Mouse (Mus musculus): ENCODE results near the gene Sh3pxd2b. TPM values are rescaled to one million over a fixed set of nuclear protein-coding genes. Genes with fewer than 3 reads are reported as not detected.
A peak's percentile ranks its signal among the peaks of the same experiment; 100 is the strongest.

Sh3pxd2b gene
- total RNA-seq, 1 experiment from 2014 or later, result 1.5 TPM

- ATAC-seq (replicated peaks in 1 of 2; ENCODE audit: insufficient read depth in 1 of 2, low FRiP score in 2 of 2, low TSS enrichment in 1 of 2, low read depth in 1 of 2, poor library complexity in 2 of 2, severe bottlenecking in 2 of 2), result no peak
These were observed 105.1 kb downstream of the Sh3pxd2b start for GRCm38 (mm10) chr11:32452745-32453144.

GRCm38 (mm10) chr11:32453353-32453915 lies 105.8 kb downstream of the Sh3pxd2b start:
- ATAC-seq (replicated peaks in 1 of 2; ENCODE audit: insufficient read depth in 1 of 2, low FRiP score in 2 of 2, low TSS enrichment in 1 of 2, low read depth in 1 of 2, poor library complexity in 2 of 2, severe bottlenecking in 2 of 2), result no peak

GRCm38 (mm10) chr11:32454231-32454799 lies 106.7 kb downstream of the Sh3pxd2b start:
- peak; percentile 30 to 34; a peak in 3 of 4 replicates for ATAC-seq (replicated peaks in 1 of 2; ENCODE audit: insufficient read depth in 1 of 2, low FRiP score in 2 of 2, low TSS enrichment in 1 of 2, low read depth in 1 of 2, poor library complexity in 2 of 2, severe bottlenecking in 2 of 2)

DNA sequence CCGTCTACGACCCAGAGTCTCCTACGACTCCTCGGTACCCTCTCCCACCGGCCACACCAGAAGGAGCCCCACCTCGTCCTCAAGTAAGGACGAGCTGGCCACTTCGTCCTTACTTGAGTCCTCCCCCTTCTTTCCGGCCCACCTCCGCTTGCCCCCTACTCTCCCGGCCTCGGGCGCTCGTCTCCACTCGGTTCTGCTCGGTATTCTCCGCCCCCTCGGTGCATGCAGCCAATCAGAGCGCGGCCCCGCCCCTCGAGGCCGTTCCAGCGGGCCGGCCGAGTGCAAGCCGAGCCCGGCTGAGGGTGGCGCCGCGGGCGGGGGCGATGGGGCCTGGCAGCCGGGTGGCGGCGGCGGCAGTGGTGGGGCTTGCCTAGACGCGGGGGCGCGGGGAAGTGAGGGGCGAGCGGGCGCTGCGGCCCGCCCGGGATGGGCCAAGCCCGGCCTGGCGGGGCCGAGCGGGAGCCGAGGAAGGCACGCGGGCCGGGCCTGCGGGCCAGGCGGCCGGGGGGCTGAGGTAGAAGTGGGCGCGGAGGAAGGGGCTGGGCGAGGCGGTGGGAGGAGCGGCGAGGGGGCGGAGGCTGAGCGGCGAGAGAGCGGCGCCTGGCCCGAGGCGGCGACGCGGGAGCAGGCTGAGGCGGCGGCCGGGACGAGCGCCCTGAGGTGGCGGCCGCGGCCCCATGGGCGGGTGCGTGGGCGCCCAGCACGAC lies 107.3 kb downstream of the Sh3pxd2b start, which contains the start of gene Ubtd2:
Gene Ubtd2, plus strand, starts transcription at position 571 of the 707 bp plus-strand sequence.
- peak; percentile 89 to 92 for ATAC-seq (replicated peaks in 1 of 2; ENCODE audit: insufficient read depth in 1 of 2, low FRiP score in 2 of 2, low TSS enrichment in 1 of 2, low read depth in 1 of 2, poor library complexity in 2 of 2, severe bottlenecking in 2 of 2)

GRCm38 (mm10) chr11:32455507-32456141 lies 108.0 kb downstream of the Sh3pxd2b start:
- no peak for ATAC-seq (replicated peaks in 1 of 2; ENCODE audit: insufficient read depth in 1 of 2, low FRiP score in 2 of 2, low TSS enrichment in 1 of 2, low read depth in 1 of 2, poor library complexity in 2 of 2, severe bottlenecking in 2 of 2)

DNA sequence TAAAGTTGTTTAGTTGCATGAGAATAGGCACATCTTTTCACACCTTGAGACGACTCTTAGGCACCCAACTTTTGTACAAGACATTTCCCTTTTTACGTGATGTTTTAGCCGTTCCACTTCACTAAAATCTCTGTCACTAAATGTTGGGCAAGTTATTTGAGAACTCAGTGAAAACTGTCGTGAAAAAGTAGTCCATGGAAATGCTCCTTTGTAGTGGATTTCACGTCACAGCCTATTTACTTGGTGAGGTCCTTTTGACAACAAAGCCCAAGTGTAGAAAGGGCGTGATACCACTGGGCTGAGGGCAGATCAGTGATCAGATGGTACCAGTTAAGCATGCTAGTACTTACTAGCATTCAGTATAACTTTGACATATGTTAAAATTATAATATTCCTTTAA lies 108.7 kb downstream of the Sh3pxd2b start:
- no peak for ATAC-seq (replicated peaks in 1 of 2; ENCODE audit: insufficient read depth in 1 of 2, low FRiP score in 2 of 2, low TSS enrichment in 1 of 2, low read depth in 1 of 2, poor library complexity in 2 of 2, severe bottlenecking in 2 of 2)

DNA sequence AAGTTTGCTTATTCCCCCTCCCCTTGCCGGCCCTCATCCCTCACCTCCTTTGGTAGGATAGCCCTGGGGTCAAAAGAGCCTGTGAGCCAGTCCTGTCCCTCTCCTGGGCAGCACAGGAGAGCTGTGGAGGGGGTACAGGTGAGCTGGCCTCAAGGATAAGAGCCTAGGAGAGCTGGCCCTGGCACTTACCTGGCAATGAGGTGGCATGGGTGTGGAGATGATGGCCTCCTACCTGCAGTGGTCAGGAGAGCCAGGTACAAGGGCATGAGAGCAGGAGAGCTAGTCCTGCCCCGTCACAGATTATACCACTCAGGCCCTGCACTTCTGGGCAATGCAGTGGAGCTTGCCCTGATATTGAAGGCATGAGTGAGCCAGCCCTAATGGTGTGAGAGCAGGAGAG lies 116.7 kb downstream of the Sh3pxd2b start:
- no peak for ATAC-seq (replicated peaks in 1 of 2; ENCODE audit: insufficient read depth in 1 of 2, low FRiP score in 2 of 2, low TSS enrichment in 1 of 2, low read depth in 1 of 2, poor library complexity in 2 of 2, severe bottlenecking in 2 of 2)

DNA sequence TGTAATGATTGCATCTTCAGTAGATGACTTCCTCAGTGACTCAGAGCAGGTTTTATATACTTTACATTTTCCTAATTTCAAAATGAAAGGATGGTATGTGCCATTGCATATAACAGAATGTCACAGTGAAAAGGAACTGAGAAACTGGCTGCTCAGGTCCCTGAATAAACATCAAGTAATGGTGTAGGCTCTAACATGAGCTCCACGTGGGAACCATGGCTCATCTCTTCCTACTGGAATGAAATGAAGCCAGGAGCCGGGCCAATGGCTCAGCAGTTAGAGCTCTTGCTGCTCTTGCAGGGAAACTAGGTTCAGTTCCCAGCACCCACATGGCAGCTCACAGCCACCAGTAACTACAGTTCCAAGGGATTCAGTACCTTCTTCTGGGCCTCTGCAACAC lies 124.3 kb downstream of the Sh3pxd2b start:
- ATAC-seq (replicated peaks in 1 of 2; ENCODE audit: insufficient read depth in 1 of 2, low FRiP score in 2 of 2, low TSS enrichment in 1 of 2, low read depth in 1 of 2, poor library complexity in 2 of 2, severe bottlenecking in 2 of 2), result no peak

DNA sequence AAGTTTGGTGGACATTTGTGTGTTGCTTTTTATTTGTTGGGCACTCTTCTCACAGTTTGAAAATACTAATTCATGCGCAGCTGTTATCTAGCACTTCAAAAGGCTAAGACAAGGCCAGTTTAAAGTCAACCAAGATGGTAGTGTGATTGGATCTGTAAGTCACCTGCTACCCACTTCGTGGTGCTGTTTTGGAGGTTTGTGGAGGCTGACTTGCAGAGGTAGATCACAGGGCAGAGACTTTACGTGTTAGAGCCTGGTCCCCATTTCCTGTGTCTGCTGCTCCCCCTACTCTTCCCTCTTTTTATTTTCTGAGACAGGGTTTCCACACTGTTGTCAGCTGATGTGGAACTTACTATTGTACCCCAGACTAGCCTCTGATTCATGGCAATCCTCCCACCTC lies 127.1 kb downstream of the Sh3pxd2b start:
- no peak for ATAC-seq (replicated peaks in 1 of 2; ENCODE audit: insufficient read depth in 1 of 2, low FRiP score in 2 of 2, low TSS enrichment in 1 of 2, low read depth in 1 of 2, poor library complexity in 2 of 2, severe bottlenecking in 2 of 2)

DNA sequence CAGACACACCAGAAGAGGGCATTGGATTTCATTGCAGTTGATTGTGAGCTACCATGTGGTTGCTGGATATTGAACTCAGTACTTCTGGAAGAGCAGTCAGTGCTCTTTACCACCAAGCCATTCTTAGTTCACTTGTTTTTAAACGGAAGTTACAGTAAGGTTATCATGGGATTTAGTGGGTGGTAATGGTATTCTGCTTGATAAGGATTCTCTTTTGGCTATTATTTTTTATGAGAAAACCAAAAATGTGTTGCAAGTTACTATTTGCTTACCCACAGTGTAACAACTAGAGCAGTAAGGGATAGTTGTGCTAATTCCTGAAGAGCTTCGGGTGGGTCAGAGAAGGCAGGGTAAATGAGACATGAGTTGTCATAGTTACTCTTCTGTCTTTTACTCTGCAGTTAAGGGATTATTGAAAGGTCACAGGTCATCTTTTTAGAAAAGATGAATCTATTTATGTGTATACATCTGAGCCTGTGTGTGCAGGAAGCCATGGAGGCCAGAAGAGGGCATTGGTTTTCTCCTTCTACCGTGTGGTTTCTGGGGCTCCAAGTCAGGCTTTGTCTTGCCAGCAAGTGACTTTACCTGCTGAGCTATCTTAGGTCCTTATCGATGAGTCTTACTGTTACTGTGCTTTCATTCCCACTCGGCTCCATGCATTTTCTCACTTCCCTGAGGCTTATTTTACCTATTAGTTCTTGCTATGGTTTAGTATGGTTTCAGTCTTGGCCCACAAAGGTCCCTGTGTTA lies 128.0 kb downstream of the Sh3pxd2b start:
- no peak for ATAC-seq (replicated peaks in 1 of 2; ENCODE audit: insufficient read depth in 1 of 2, low FRiP score in 2 of 2, low TSS enrichment in 1 of 2, low read depth in 1 of 2, poor library complexity in 2 of 2, severe bottlenecking in 2 of 2)

Other genes with a start within 250 kb of the Sh3pxd2b start
- gene Il9r, start 147.5 kb upstream of the Sh3pxd2b start, total RNA-seq (2017), result 0.69 and 1.3 TPM in 2 replicates
- gene Snrnp25, start 142.4 kb upstream of the Sh3pxd2b start, total RNA-seq (2017), result 50.8 and 51.0 TPM in 2 replicates
- 7.0 and 7.5 TPM in 2 replicates for gene Rhbdf1, start 125.5 kb upstream of the Sh3pxd2b start, total RNA-seq (2017)
- gene Mpg, start 121.3 kb upstream of the Sh3pxd2b start, total RNA-seq (2017), result 10.4 and 14.6 TPM in 2 replicates
- gene Nprl3, start 80.1 kb upstream of the Sh3pxd2b start, total RNA-seq (2017), result 20.3 and 24.1 TPM in 2 replicates
- gene Hba-x, start 71.4 kb upstream of the Sh3pxd2b start, total RNA-seq (2017), result not detected in 2 replicates
- gene Hba-a1, start 64.3 kb upstream of the Sh3pxd2b start, total RNA-seq (2017), result 9.1 and 14.3 TPM in 2 replicates
- not detected in 2 replicates for gene Hbq1b, start 60.9 kb upstream of the Sh3pxd2b start, total RNA-seq (2017)
- 60.4 and 104 TPM in 2 replicates for gene Hba-a2, start 51.3 kb upstream of the Sh3pxd2b start, total RNA-seq (2017)
- gene Hbq1a, start 47.8 kb upstream of the Sh3pxd2b start, total RNA-seq (2017), result not detected in 2 replicates
- gene Ubtd2, start 107.5 kb downstream of the Sh3pxd2b start, total RNA-seq (2017), result 4.7 and 10.4 TPM in 2 replicates
- not detected in 2 replicates for gene Efcab9, start 184.3 kb downstream of the Sh3pxd2b start, total RNA-seq (2017)
- gene Stk10, start 185.5 kb downstream of the Sh3pxd2b start, total RNA-seq (2017), result 32.7 and 44.2 TPM in 2 replicates

Measured in hematopoietic stem cell, adult 5-6 weeks (primary cell).